Mouse (Mus musculus) adrenal gland, adult 8-10 months (tissue): ENCODE measurements around the gene Ltbp1. TPM values are rescaled to one million over a fixed set of nuclear protein-coding genes. Genes with fewer than 3 reads are reported as not detected.

Experiments
- DNase-seq: peaks from one replicate; pipeline ENCODE4 v3.0.0; 2022
- total RNA-seq, 4 experiments: library from RNA; stranded (reverse); gene quantifications; 2 replicates each; pipeline ENCODE4 v1.2.4; 2022

The Ltbp1 gene
- total RNA-seq = 10 to 100 TPM in 2 of 4 experiments, 1 to 10 TPM in 2; 9.4 to 15.9 (median 12.6) TPM

DNA sequence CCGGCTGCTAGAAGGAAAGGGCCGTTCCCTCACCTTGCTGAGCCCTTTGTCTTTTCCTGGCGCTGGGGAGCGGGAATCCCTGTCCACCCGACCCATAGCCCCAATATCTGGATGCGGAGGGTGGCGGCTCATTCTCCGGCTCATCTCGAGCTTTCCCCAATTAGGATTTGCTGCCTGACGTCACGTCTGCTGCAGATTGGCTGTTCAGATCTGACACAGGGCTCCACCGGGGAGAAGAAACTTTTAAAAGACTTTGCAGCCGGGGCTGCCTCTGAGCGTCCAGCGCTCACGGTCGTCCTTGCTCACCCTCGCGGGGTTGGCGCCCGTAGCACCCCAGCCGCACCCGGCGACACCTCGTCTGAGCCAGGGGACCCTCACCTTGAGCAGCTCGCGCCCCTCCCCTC lies at the start of gene Ltbp1:
TSS of gene Ltbp1 (plus strand) at position 288 of the 404 bp plus-strand sequence.
- peak; percentile 38 for DNase-seq

DNA sequence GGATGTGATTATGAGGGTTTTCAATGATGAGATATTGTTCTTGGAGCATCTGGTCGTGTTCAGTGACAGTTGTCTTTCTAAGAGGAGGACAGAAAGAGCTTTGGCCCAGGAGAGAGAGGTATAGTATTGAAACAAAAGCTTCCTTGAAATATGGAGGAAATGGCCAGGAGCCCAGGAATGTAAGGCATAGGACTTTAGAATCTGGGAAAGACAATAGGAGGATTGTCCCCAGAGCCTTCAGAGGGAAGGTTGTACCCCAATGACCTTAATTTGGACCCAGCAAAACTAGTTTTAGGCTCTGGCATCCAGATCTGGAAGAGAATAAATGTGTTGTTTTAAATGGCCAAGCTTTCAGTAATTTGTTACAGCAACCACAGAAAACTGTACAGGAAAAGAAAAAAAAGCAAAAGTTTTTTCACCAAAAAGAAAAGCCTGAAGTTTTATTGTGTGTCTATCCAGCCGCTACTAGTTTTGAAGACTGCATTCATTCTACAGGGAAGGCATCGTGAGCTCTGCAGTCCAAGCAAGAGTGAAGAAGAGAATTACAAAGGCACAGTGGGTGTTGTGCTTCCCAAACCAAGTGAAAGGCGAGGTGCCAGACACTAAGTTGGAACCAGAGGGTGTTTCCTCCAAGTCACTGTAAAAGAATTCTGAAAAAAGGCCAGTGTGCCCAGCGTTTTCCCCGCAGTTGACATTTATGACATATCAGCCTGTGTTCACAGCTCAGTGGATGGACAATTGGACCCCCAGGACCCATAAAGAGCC lies 45.7 kb upstream of the Ltbp1 start:
- DNase-seq = no peak

GRCm38 (mm10) chr17:74963222-74963621 lies 42.1 kb upstream of the Ltbp1 start:
- DNase-seq = no peak

GRCm38 (mm10) chr17:74963861-74964260 lies 41.5 kb upstream of the Ltbp1 start:
- no peak for DNase-seq

- no peak for DNase-seq
Measured at GRCm38 (mm10) chr17:74967298-74967848, 38.0 kb upstream of the Ltbp1 start.

DNA sequence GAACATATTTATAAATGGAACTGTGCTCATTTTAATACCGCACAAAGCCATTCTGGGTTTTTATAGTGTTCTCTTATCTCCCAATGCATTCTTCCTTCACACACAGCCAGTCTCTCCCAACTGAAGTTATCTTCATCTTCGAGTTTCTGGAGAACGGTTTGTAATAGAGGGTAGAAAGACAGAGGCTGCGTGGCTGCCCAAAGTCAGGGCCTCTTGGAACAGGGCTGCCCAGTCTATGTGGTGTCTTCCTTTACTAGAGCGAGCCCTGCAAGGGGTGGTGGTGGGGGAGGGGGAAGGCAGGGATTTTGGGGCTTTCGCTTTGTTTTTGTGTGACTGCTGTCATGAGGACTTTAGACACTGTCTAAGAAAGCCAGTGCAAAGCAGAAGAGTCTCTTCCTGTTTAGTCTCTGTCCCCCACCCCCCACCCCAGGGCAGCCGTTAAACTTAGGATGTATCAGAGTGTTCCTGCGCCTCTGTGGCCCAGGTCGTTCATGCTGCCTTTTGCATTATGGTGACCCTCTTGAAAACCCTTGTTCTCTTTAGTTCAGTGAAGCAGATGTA lies 37.1 kb upstream of the Ltbp1 start:
- no peak for DNase-seq

DNA sequence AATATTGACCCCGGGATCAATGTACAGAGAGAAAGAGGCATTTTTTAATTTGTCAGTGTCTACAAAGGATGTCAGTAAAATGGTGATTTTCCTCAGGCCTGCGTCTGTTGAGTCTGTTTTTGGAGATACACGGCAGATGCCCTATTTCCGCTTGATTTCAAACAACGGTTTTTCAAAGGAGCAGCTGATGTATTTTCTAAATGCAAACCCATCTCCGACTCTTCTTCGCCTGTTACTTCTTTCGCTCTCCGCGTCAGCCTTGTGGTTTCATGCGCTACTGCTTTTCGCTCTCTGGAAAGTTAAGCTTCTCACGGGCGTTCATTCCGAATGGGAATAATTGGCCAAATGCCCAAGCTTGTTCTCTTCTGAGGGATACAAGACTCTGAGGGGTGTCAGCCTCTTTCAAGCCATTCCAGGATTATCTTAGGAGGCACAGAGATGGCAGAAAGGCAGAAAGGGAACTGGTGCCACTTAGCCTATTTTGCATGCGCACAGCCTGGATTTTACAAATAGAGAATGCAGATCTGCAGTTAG lies 36.6 kb upstream of the Ltbp1 start:
- no peak for DNase-seq

- DNase-seq = no peak
Measured at GRCm38 (mm10) chr17:74975192-74975591, 30.2 kb upstream of the Ltbp1 start.

- no peak for DNase-seq
Measured at GRCm38 (mm10) chr17:74976167-74976985, 29.0 kb upstream of the Ltbp1 start.

DNA sequence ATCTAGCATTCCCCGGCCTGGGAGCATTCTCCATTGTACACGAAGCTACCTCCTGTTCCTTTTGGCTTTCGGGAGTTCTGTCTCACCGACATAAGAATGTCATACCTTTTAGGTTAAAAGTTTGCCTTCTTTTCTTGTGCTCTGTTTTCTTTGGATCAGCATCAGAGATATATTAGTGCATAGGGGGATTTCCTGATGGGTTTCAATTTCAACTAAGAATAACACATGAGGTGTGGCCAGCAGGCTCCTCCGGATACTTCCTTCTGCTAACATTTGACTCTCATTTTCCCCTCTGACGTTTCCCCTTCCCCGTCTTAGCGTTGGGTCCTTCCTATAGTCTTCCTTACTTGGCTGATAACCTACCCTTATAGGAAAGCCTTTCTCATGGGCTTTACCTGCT lies 25.6 kb upstream of the Ltbp1 start:
- no peak for DNase-seq

DNA sequence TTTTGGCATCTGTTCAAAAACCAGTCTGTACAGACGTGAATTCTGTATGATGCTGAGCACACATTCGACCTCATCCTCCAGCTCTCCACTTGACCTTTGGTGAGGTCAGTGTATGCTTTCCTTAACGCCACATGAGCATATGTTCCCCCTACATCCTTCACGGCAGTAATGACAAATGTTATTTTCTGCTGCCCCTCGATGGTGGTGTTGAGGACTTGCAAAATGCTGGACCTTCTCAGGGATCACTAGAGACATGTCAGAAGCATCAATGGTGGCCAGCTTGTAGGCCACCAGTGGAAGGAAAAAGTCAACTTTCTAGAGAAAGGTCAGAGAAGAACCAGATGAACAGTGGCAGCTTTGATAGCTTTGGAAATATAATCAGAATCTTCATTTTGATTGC lies 23.7 kb upstream of the Ltbp1 start:
- no peak for DNase-seq

DNA sequence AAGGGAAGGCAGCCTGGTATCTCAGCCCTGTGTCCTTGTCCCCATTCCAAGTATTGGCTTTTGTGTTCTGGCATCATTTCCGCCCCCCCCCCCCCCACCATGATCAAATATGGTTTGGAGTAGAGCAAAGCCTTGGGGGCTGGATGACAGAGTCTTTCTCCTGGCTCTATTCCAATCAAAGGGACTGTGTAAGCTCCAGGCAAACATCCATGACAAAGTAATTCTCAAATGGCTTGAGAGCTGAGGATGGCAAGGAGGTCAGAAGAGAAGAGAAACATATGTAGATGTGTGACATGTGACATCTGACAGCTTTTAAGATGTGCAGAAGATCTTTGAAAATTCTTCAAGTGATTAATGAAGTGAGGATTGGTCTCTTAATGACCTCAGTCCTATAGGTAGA lies 22.5 kb upstream of the Ltbp1 start:
- DNase-seq = no peak

DNA sequence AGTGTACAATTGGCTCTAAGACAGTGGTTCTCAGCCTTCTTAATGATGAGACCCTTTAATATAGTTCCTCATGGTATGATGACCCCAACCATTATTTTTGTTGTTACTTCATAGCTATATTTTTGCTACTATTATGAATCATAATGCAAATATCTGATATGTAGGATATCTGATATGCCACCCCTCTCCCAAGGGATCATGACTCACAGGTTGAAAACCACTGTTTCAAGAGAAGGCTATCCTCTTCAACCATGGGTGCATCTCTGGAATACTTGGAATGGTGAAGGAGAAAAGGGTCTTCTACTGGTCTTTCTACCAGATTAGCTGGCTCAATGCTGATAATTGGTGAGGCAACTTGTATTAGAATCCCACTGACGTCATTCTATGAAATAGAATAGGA lies 21.3 kb upstream of the Ltbp1 start:
- no peak for DNase-seq

DNA sequence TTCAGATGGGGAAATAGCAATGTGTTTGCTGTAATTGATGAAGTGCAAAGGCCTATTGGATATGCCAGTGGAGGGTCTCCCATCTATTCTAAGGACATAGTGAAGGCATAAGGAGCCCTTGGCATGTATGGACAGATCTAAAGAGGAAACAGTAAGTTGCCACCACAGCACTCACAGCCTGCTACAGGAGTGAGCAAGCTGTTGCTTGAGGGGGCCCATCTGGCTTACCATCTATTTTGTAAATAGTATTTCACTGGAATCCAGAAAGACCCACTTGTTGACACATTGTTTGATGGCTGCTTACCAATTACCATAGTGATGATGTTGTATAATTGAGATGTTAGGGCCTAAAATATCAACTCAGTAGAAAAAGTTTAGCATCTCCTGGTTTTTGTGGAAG lies 20.7 kb upstream of the Ltbp1 start:
- DNase-seq = no peak

- DNase-seq = no peak
Measured at GRCm38 (mm10) chr17:74987067-74987466, 18.3 kb upstream of the Ltbp1 start.

- no peak for DNase-seq
Measured at GRCm38 (mm10) chr17:74989691-74990090, 15.7 kb upstream of the Ltbp1 start.

- DNase-seq = no peak
Measured at GRCm38 (mm10) chr17:74990561-74990960, 14.8 kb upstream of the Ltbp1 start.

GRCm38 (mm10) chr17:74993726-74994581 lies 11.4 kb upstream of the Ltbp1 start:
- DNase-seq = no peak

DNA sequence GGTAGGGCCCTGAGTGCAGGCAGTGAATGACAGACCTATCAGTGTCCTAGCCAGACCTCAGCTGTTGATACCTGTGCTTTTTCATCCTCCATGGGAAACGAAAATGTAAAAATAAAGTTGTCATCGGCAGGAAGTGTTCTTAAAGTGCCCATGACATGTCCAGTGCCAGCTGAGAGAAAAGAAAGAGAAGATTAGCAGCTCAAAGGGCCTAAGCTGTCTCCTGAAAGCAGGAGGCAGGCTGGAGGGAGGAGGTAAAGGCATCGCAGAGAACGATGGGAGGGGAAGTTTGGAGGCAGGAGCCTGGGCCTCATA lies 10.8 kb upstream of the Ltbp1 start:
- no peak for DNase-seq

GRCm38 (mm10) chr17:74995266-74995665 lies 10.1 kb upstream of the Ltbp1 start:
- no peak for DNase-seq

DNA sequence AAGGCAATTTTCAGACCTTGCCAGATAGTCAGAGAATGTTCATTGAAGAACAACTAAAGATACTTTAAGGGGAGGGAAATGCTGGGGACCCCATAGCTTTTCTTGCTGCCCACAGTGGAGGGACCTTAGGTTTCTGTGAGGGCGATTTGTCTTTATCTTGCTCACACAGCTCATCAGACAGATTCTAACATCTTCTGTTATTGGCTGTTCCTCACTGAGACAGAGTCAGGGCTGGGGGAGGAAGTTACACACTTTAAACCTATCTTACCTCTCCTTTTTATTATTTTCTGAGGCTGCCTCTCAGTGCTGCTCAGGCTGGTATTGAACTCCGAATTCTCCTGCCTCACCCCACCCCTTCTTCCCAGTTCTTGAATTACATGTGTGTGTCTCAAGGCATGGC lies 5.3 kb upstream of the Ltbp1 start:
- DNase-seq = no peak

GRCm38 (mm10) chr17:75004820-75005219 lies 548 bp upstream of the Ltbp1 start:
- DNase-seq = peak; percentile 26
